Mouse (Mus musculus) fat pad, adult 2 months (tissue): ENCODE data around the gene Fn3krp.

Experiments
- DNase-seq: peaks from one replicate; pipeline ENCODE4 v3.0.0-alpha.2; 2011; ENCODE audit warnings: low read depth, low spot score; ENCODE audit errors: extremely low read depth

The Fn3krp gene

GRCm38 (mm10) chr11:121441653-121442052 is 20.5 kb downstream of the Fn3krp start:
- no peak for DNase-seq

GRCm38 (mm10) chr11:121442076-121442475 is 20.9 kb downstream of the Fn3krp start:
- no peak for DNase-seq

- DNase-seq: no peak
Observed at GRCm38 (mm10) chr11:121451216-121451726, 30.1 kb downstream of the Fn3krp start.

GRCm38 (mm10) chr11:121451753-121452635 is 30.8 kb downstream of the Fn3krp start, which contains the start of gene Tbcd:
Gene Tbcd, plus strand, starts transcription at chr11:121451949.
- DNase-seq: peak; percentile 58

- no peak for DNase-seq
Observed at GRCm38 (mm10) chr11:121457874-121458273, 36.7 kb downstream of the Fn3krp start.

GRCm38 (mm10) chr11:121467408-121467807 is 46.2 kb downstream of the Fn3krp start:
- DNase-seq: no peak

DNA sequence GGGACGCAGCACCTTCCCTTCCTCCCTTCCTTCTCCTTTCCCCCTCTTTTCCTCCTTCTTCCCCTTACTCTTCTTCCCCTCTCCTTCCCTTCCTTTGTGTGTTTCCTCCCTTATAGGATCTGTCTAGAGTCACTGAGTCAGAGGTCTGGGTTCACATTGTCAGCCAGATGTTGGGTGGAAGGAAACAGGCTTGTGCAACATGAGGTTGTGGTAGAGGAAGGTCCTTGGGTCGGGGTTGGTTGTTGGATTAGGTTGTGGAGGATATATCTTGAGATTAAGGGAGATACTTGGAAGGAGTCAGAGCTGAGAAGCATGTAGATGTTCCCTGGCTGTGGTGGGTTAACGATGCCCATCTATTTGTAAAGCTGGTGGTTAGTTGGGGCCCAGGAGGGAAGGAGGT is 53.6 kb downstream of the Fn3krp start:
- DNase-seq: no peak

DNA sequence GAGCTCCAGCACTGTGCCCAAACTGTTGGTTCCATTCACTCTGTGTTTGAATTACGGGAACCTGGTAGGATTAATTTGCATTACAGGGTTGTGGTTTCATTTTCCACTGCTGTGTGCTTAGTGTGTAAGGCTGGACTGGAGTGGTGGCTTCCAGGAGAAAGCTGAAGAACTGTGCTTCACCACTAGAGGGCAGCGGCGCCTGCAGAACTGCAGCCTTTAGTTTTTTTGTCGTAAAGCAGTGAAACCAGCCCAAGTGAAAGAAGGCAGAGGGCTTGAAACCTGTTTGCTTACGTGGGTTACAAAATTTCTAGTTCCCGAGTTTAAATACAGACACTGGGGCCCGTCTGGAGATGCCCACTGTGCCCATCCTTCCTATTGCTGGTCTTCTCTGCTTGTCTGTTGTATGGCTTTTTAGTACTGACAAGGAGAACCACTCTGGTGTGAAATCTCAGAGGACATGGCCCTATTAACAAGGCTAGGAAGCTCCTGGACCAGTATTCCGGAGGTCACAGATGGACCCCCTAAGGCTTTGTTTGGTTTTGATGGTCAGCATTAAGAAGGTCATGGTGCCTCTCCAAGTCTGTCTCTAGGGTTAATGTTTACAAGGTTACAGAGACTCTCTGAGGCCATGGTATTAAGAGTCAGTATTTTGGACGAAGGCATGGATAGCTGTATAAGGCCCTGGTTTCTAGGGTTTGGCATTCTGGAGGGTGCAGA is 54.7 kb downstream of the Fn3krp start:
- no peak for DNase-seq

- peak; percentile 90 for DNase-seq
Observed at GRCm38 (mm10) chr11:121479476-121480203, 58.4 kb downstream of the Fn3krp start.
